Mouse (Mus musculus): ENCODE data around the gene Dtd1. TPM values are rescaled to one million over a fixed set of nuclear protein-coding genes. Genes with fewer than 3 reads are reported as not detected.

Dtd1 gene
- polyA plus RNA-seq, 1 experiment from 2014 or later: 33.6 TPM

- no peak for ATAC-seq (ENCODE audit: low FRiP score)
- Histone ChIP-seq H3K27ac (ENCODE audit: low read depth, low read length) (no peak overlapping the region), H3K27me3 (ENCODE audit: control insufficient read depth, insufficient read depth, low read length) (no peaks in the 10 kb centered on the region), H3K4me1 (replicated peaks; ENCODE audit: control insufficient read depth, insufficient read depth, low read length) (no peaks in the 10 kb centered on the region), H3K9me3 (ENCODE audit: control insufficient read depth, low read length) (no peaks in the 10 kb centered on the region), H3K9ac (ENCODE audit: low read depth, low read length) (no peak overlapping the region), H3K4me3 (ENCODE audit: low read depth, low read length) (no peak overlapping the region), H3K4me2 (replicated peaks; ENCODE audit: low read depth, low read length) (no peak overlapping the region), H3K36me3 (ENCODE audit: control insufficient read depth, insufficient read depth, low read length) (no peaks in the 10 kb centered on the region)
- DNase-seq (ENCODE audit: low spot score): no peak
- 68% methylated on average over 8 of the region's 8 CpGs for WGBS
These were observed 197.8 kb downstream of the Dtd1 start for GRCm38 (mm10) chr2:144797515-144797914.

GRCm38 (mm10) chr2:144807766-144808754 is 208.4 kb downstream of the Dtd1 start:
- WGBS: 56% methylated on average over 15 of the region's 15 CpGs

More at GRCm38 (mm10) chr2:144807766-144808754, 208.4 kb downstream of the Dtd1 start:
- no peaks in the 10 kb centered on the region for H3K36me3 ChIP-seq (ENCODE audit: control insufficient read depth, insufficient read depth, low read length)
- no peak overlapping the region for H3K4me2 ChIP-seq (replicated peaks; ENCODE audit: low read depth, low read length)
- DNase-seq (ENCODE audit: low spot score) (no peak), ATAC-seq (ENCODE audit: low FRiP score) (no peak; the same call in 1 of the 2 replicates)
- H3K4me3 ChIP-seq (ENCODE audit: low read depth, low read length): no peak overlapping the region
- no peaks in the 10 kb centered on the region for H3K27me3 ChIP-seq (ENCODE audit: control insufficient read depth, insufficient read depth, low read length)
- H3K9me3 ChIP-seq (ENCODE audit: control insufficient read depth, low read length): no peaks in the 10 kb centered on the region
- no peaks in the 10 kb centered on the region for H3K4me1 ChIP-seq (replicated peaks; ENCODE audit: control insufficient read depth, insufficient read depth, low read length)
- no peak overlapping the region for H3K27ac ChIP-seq (ENCODE audit: low read depth, low read length)
- no peak overlapping the region for H3K9ac ChIP-seq (ENCODE audit: low read depth, low read length)

Other genes with a start within 250 kb of the Dtd1 start
- 30.8 and 31.0 TPM in 2 replicates for gene Kat14, start 230.9 kb upstream of the Dtd1 start, polyA plus RNA-seq (2014; fragmentation: Nextera tagmentation; extraction: Ambion mirVana)
- gene Pet117, start 230.9 kb upstream of the Dtd1 start, polyA plus RNA-seq (2014; fragmentation: Nextera tagmentation; extraction: Ambion mirVana): 0.94 and 1.9 TPM in 2 replicates
- 2.7 and 3.4 TPM in 2 replicates for gene Dzank1, start 72.5 kb upstream of the Dtd1 start, polyA plus RNA-seq (2014; fragmentation: Nextera tagmentation; extraction: Ambion mirVana)
- gene Polr3f, start 72.2 kb upstream of the Dtd1 start, polyA plus RNA-seq (2014; fragmentation: Nextera tagmentation; extraction: Ambion mirVana): 30.7 and 37.8 TPM in 2 replicates
- 67.1 and 70.3 TPM in 2 replicates for gene Rbbp9, start 49.0 kb upstream of the Dtd1 start, polyA plus RNA-seq (2014; fragmentation: Nextera tagmentation; extraction: Ambion mirVana)
- 94.1 and 110 TPM in 2 replicates for gene Sec23b, start 43.7 kb upstream of the Dtd1 start, polyA plus RNA-seq (2014; fragmentation: Nextera tagmentation; extraction: Ambion mirVana)
- 39.0 and 48.9 TPM in 2 replicates for gene Smim26, start 5.8 kb upstream of the Dtd1 start, polyA plus RNA-seq (2014; fragmentation: Nextera tagmentation; extraction: Ambion mirVana)
- gene Scp2d1, start 223.8 kb downstream of the Dtd1 start, polyA plus RNA-seq (2014; fragmentation: Nextera tagmentation; extraction: Ambion mirVana): not detected in 2 replicates

Data from hindbrain, embryonic 11.5 days (tissue).